Mouse (Mus musculus): ENCODE measurements around the gene Macrod1.

DNA sequence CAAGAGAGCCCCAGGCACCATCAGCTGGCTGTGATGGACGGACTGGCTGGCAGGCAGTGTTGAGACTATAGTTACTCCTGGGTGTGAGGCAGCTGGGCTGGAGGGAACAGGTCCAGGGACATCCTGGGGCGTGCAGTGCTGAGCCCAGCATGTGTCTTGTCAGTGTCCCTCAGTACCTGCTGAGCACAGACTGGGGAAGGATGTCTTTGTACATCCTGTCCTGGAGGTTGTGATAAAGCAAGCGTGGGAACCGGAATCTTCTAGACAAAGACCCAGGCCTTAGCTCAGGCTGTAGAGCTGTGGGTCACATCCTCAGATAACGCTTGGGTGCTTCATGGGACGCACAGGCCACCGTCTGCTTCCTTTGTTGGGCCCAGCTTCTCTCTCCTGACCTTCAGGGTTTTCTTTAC, 33.2 kb downstream of the Macrod1 start:
- no peak for TF ChIP-seq EP300 (IDR thresholded peaks at IDR 0.05; ENCODE audit: insufficient read depth, low read depth, low read length)
- no peak for TF ChIP-seq POLR2A (IDR thresholded peaks at IDR 0.05; ENCODE audit: insufficient read depth, low read length)
- TF ChIP-seq CTCF (IDR thresholded peaks at IDR 0.05; ENCODE audit: low read depth, low read length) = no peak
